Mouse (Mus musculus) liver, embryonic 16.5 days (tissue): ENCODE measurements around the gene Ptprq. TPM values are rescaled to one million over a fixed set of nuclear protein-coding genes. Genes with fewer than 3 reads are reported as not detected.

ENCODE experiments used
- ATAC-seq: fragments of 200-750 bp; cut with Nextera tagmentation; 2 replicates; pipeline ENCODE4 v1.8.0; 2017; ENCODE audit warnings: low read depth, mild to moderate bottlenecking, moderate number of reproducible peaks, moderate library complexity
- H3K27ac ChIP-seq: fragments of 300-500 bp; sonication (generic); 2 replicates; pipeline ENCODE4 v1.5.1; 2014; ENCODE audit warnings: mild to moderate bottlenecking, low read length
- H3K27me3 ChIP-seq: fragments of 300-500 bp; sonication (generic); 2 replicates; pipeline ENCODE4 v1.6.1; 2014; ENCODE audit warnings: low read depth, low read length, mixed read lengths; ENCODE audit not compliant: control insufficient read depth, insufficient read depth
- H3K36me3 ChIP-seq: fragments of 300-500 bp; sonication (generic); 2 replicates; pipeline ENCODE4 v1.6.1; 2014; ENCODE audit warnings: mild to moderate bottlenecking; ENCODE audit not compliant: control insufficient read depth, insufficient read depth
- H3K4me1 ChIP-seq: fragments of 300-500 bp; sonication (generic); 2 replicates; pipeline ENCODE4 v1.6.1; 2014; ENCODE audit warnings: low read depth, low read length, mixed read lengths; ENCODE audit not compliant: control insufficient read depth
- H3K4me2 ChIP-seq: fragments of 300-500 bp; sonication (generic); 2 replicates; pipeline ENCODE4 v1.6.1; 2014; ENCODE audit warnings: low read depth, low read length, mixed read lengths
- H3K4me3 ChIP-seq: fragments of 300-500 bp; sonication (generic); 2 replicates; pipeline ENCODE4 v1.5.1; 2014; ENCODE audit warnings: low read depth, mild to moderate bottlenecking, low read length
- H3K9ac ChIP-seq: fragments of 300-500 bp; sonication (generic); 2 replicates; pipeline ENCODE4 v1.6.1; 2014; ENCODE audit warnings: low read depth, low read length
- H3K9me3 ChIP-seq: fragments of 300-500 bp; sonication (generic); replicated peaks from 2 replicates; pipeline ENCODE4 v1.6.1; 2016; ENCODE audit warnings: low read length; ENCODE audit not compliant: control insufficient read depth
- WGBS: fragments of 180-500 bp; shearing (Covaris S2); extraction: QIAGEN DNeasy Blood & Tissue Kit; methylation state at CpG from one replicate; pipeline ENCODE4 v1.1.7; 2014; ENCODE audit not compliant: insufficient replicate concordance; 5-methylcytosine and 5-hydroxymethylcytosine counted together
- polyA plus RNA-seq: library from polyadenylated mRNA; unstranded; fragments of >200 nt; fragmentation: Nextera tagmentation; extraction: Ambion mirVana; gene quantifications from 2 replicates; pipeline ENCODE4 v1.2.1, GENCODE M21; 2015

The Ptprq gene
- polyA plus RNA-seq, 1 experiment from 2014 or later = 0.02 TPM

DNA sequence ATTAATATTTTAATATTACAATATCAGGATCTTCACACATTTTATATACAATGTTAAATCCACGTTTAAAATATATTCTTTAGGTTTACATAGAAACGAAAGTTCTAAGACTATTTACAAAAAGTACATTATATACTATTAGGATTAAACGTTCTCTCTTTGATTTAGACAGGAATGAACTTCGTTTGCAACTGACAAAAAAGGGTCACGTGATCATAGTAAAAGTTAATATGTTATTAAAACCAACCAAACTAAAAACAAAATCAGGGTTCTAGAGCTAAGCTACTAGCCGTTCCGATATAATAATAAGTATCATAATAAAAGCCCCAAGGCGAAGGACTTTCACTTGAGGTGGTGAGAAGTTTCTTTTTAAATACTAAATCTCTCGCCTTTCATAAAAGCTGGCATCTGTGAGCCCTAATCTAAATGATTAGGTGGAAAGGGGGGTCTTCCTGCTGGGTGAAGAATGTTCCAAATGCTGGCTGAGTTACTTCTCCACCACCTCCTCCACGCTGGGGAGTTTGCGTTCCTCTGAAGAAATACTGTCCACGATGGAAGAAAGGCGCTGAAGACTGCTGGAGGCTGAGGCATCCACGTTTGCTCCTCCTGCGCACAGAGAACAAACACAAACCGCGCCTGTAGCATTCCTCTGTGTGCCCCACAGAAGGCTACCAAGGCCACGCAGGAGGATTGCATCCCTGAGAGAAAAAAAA is 226.8 kb downstream of the Ptprq start:
- Histone ChIP-seq H3K27me3 (no peaks in the 10 kb centered on the region), H3K36me3 (no peaks in the 10 kb centered on the region), H3K4me3 (no peak overlapping the region), H3K4me2 (no peak overlapping the region), H3K4me1 (no peaks in the 10 kb centered on the region), H3K9me3 (no peaks in the 10 kb centered on the region), H3K27ac (no peak overlapping the region), H3K9ac (no peak overlapping the region)
- ATAC-seq = no peak
- WGBS = 37% methylated on average over 18 of the region's 18 CpGs

GRCm38 (mm10) chr10:107488654-107489315 is 231.1 kb downstream of the Ptprq start:
- Histone ChIP-seq H3K4me3 (no peak overlapping the region), H3K27me3 (no peaks in the 10 kb centered on the region), H3K4me2 (no peak overlapping the region), H3K36me3 (no peaks in the 10 kb centered on the region), H3K9ac (no peak overlapping the region), H3K27ac (no peak overlapping the region), H3K4me1 (no peaks in the 10 kb centered on the region), H3K9me3 (no peaks in the 10 kb centered on the region)
- ATAC-seq = no peak
- 11% methylated on average over 12 of the region's 12 CpGs for WGBS

GRCm38 (mm10) chr10:107486770-107487169 is 233.1 kb downstream of the Ptprq start:
- no peak overlapping the region for H3K4me2 ChIP-seq
- no peaks in the 10 kb centered on the region for H3K27me3 ChIP-seq
- no peaks in the 10 kb centered on the region for H3K4me1 ChIP-seq
- no peak overlapping the region for H3K4me3 ChIP-seq
- no peak for ATAC-seq
- no peaks in the 10 kb centered on the region for H3K36me3 ChIP-seq
- no peak overlapping the region for H3K9ac ChIP-seq
- H3K9me3 ChIP-seq = no peaks in the 10 kb centered on the region
- H3K27ac ChIP-seq = no peak overlapping the region
- 46% methylated on average over 12 of the region's 12 CpGs for WGBS

DNA sequence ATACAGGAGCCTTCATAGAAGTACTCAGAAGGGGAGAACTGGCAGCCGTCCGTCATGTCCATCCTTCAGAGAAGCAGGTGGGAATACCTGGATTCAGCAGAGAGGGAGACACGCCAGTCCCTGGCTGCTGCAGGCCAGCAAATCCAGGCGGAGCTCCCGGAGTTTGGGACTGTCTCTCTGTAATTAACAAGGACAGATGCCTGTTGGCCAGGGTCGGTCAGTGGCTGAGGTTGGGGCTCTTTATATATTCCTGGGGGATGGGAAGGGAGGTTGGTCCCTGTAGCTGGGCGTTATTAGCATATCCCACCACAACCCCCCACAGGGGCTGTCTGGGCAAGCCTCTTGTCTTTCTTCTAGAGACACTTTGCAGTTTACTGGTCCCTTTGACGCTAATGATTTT is 234.0 kb downstream of the Ptprq start, which contains the start of gene Myf5:
Gene Myf5, minus strand, starts transcription at position 265 of the 400 bp plus-strand sequence.
- WGBS = 55% methylated on average over 8 of the region's 8 CpGs

DNA sequence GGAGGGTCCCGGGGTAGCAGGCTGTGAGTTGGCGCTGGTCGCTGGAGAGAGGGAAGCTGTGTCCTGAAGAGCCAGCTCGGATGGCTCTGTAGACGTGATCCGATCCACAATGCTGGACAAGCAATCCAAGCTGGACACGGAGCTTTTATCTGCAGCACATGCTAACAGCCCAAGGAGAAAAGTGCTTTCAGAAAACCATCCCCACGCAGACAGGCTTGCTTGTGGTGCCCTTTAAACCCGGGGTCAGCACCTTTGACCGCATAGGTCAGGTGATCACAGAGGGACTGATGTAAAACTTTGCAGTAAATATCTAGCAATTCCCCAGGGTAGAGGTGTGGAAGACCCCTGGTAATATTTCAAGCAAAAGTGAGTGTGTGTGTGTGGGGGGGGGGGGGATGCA is 235.8 kb downstream of the Ptprq start:
- H3K27me3 ChIP-seq = no peaks in the 10 kb centered on the region
- WGBS = 77% methylated on average over 10 of the region's 10 CpGs
- ATAC-seq = no peak

More for the DNA sequence above, 234.0 kb downstream of the Ptprq start, which contains the start of gene Myf5:
- Histone ChIP-seq H3K4me2 (no peak within 1 kb of the TSS), H3K9ac (no peak within 1 kb of the TSS), H3K27me3 (no peaks in the 10 kb centered on the region), H3K4me1 (no peaks in the 10 kb centered on the region), H3K4me3 (no peak within 1 kb of the TSS), H3K27ac (no peak within 1 kb of the TSS), H3K9me3 (no peaks in the 10 kb centered on the region), H3K36me3 (no peaks in the 10 kb centered on the region)
- no peak for ATAC-seq

DNA sequence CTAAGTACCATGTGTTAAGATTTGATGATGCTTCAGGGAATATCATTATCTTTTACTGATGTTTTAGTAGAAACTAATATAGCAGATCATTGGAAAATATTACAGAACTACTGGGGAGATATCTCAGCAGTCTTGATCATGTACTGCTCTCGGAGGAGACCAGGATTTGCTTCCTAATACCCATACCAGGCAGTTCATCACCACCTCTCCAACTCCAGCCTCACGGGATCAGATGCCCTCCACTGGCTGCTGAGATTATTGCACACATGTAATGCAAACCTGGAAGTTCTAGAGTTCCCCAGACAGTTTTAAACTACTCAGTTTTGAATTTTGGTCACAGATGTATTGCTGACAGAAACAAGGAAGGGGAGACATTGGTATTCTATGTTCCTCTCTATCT is 246.4 kb downstream of the Ptprq start:
- Histone ChIP-seq H3K9me3 (no peaks in the 10 kb centered on the region), H3K36me3 (no peaks in the 10 kb centered on the region), H3K4me3 (no peak overlapping the region), H3K9ac (no peak overlapping the region), H3K4me1 (no peaks in the 10 kb centered on the region), H3K27me3 (no peaks in the 10 kb centered on the region), H3K4me2 (no peak overlapping the region), H3K27ac (no peak overlapping the region)
- 39% methylated on average over 2 of the region's 2 CpGs for WGBS
- no peak for ATAC-seq

More for the DNA sequence above, 235.8 kb downstream of the Ptprq start:
- Histone ChIP-seq H3K4me2 (no peak overlapping the region), H3K9ac (no peak overlapping the region), H3K4me1 (no peaks in the 10 kb centered on the region), H3K27ac (no peak overlapping the region), H3K36me3 (no peaks in the 10 kb centered on the region), H3K4me3 (no peak overlapping the region), H3K9me3 (no peaks in the 10 kb centered on the region)

DNA sequence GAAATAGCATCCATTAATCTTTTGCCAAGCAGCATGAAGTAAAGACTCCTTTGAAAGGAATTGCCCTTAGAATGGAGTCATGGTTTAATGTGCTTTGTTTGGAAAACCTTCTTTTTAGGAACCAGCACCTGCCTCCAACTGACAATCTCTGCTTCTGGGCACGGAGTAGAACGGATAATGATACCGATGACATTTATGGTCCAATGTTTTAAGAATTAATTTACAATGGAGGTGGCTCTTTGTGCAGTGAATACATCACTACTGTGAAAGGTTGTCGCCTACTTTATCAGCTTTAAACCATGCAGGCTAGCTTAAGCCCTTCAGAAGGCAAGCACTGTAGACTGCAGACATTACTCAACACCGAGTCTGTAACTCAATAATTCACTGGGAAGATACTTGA is 248.1 kb downstream of the Ptprq start:
- Histone ChIP-seq H3K4me3 (no peak overlapping the region), H3K9me3 (no peaks in the 10 kb centered on the region), H3K4me2 (no peak overlapping the region), H3K4me1 (no peaks in the 10 kb centered on the region), H3K27ac (no peak overlapping the region), H3K36me3 (no peaks in the 10 kb centered on the region), H3K27me3 (no peaks in the 10 kb centered on the region), H3K9ac (no peak overlapping the region)
- 70% methylated on average over 5 of the region's 5 CpGs for WGBS
- ATAC-seq = no peak

DNA sequence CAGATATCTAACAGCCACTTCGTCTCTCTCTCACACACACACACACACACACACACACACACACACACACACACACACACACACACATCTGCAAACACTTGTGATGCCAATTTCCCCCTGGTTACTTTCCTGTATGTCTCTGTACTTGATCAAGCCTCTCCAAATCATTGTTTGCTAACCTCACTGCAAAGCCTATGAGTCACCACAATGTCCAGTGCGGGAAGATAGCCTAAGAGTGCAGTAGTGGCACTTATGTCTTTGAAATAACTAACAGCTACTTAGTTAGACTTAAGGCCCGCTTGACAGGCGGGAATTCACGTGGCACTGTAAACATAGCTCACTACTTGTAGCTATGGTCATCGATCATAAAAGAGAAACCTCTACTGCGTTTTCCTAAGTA is 252.0 kb downstream of the Ptprq start:
- H3K36me3 ChIP-seq = no peaks in the 10 kb centered on the region
- H3K27ac ChIP-seq = no peak overlapping the region
- H3K9ac ChIP-seq = no peak overlapping the region
- WGBS = 59% methylated on average over 7 of the region's 7 CpGs
- H3K4me2 ChIP-seq = no peak overlapping the region
- ATAC-seq = no peak
- H3K27me3 ChIP-seq = no peaks in the 10 kb centered on the region
- no peak overlapping the region for H3K4me3 ChIP-seq
- no peaks in the 10 kb centered on the region for H3K9me3 ChIP-seq
- H3K4me1 ChIP-seq = no peaks in the 10 kb centered on the region
